Mouse (Mus musculus) neural tube, embryonic 10.5 days (tissue): ENCODE results near the gene Aldh3a2.
A peak's percentile ranks its signal among the peaks of the same experiment; 100 is the strongest.

Experiments
- DNase-seq: peaks from one replicate; pipeline ENCODE4 v3.0.0-alpha.2; 2017; ENCODE audit warnings: low spot score; ENCODE audit errors: extremely low spot score

Aldh3a2 gene

GRCm38 (mm10) chr11:61274421-61274820 is 7.2 kb upstream of the Aldh3a2 start:
- no peak for DNase-seq

- DNase-seq = no peak
Measured at GRCm38 (mm10) chr11:61273928-61274327, 6.7 kb upstream of the Aldh3a2 start.

GRCm38 (mm10) chr11:61271612-61272011 is 4.3 kb upstream of the Aldh3a2 start:
- no peak for DNase-seq

GRCm38 (mm10) chr11:61270406-61270805 is 3.1 kb upstream of the Aldh3a2 start:
- no peak for DNase-seq

- no peak for DNase-seq
Measured at GRCm38 (mm10) chr11:61268626-61269349, 1.5 kb upstream of the Aldh3a2 start.

- DNase-seq = no peak
Measured at GRCm38 (mm10) chr11:61263841-61264240, 3.4 kb downstream of the Aldh3a2 start.

- DNase-seq = no peak
Measured at GRCm38 (mm10) chr11:61262516-61262915, 4.7 kb downstream of the Aldh3a2 start.

- DNase-seq = no peak
Measured at GRCm38 (mm10) chr11:61259106-61259505, 8.2 kb downstream of the Aldh3a2 start.

GRCm38 (mm10) chr11:61252807-61253206 is 14.5 kb downstream of the Aldh3a2 start:
- DNase-seq = no peak

GRCm38 (mm10) chr11:61251741-61252140 is 15.5 kb downstream of the Aldh3a2 start:
- DNase-seq = no peak

- no peak for DNase-seq
Measured at GRCm38 (mm10) chr11:61244406-61244805, 22.9 kb downstream of the Aldh3a2 start.

- no peak for DNase-seq
Measured at GRCm38 (mm10) chr11:61236015-61236414, 31.2 kb downstream of the Aldh3a2 start.

GRCm38 (mm10) chr11:61234174-61234573 is 33.1 kb downstream of the Aldh3a2 start:
- no peak for DNase-seq

GRCm38 (mm10) chr11:61231329-61231728 is 35.9 kb downstream of the Aldh3a2 start:
- DNase-seq = peak; percentile 43

- DNase-seq = no peak
Measured at GRCm38 (mm10) chr11:61228406-61228805, 38.9 kb downstream of the Aldh3a2 start.

GRCm38 (mm10) chr11:61227816-61228215 is 39.4 kb downstream of the Aldh3a2 start:
- no peak for DNase-seq

- DNase-seq = no peak
Measured at GRCm38 (mm10) chr11:61225941-61226412, 41.3 kb downstream of the Aldh3a2 start.

- DNase-seq = no peak
Measured at GRCm38 (mm10) chr11:61225511-61225910, 41.8 kb downstream of the Aldh3a2 start.

GRCm38 (mm10) chr11:61224907-61225306 is 42.4 kb downstream of the Aldh3a2 start:
- no peak for DNase-seq

- DNase-seq = no peak
Measured at GRCm38 (mm10) chr11:61224234-61224744, 43.0 kb downstream of the Aldh3a2 start.

GRCm38 (mm10) chr11:61222971-61223745 is 44.1 kb downstream of the Aldh3a2 start:
- DNase-seq = no peak

GRCm38 (mm10) chr11:61222007-61222406 is 45.3 kb downstream of the Aldh3a2 start:
- no peak for DNase-seq
